7 mouse cellular contexts compared by ENCODE assay signal in the genomic region with DNA sequence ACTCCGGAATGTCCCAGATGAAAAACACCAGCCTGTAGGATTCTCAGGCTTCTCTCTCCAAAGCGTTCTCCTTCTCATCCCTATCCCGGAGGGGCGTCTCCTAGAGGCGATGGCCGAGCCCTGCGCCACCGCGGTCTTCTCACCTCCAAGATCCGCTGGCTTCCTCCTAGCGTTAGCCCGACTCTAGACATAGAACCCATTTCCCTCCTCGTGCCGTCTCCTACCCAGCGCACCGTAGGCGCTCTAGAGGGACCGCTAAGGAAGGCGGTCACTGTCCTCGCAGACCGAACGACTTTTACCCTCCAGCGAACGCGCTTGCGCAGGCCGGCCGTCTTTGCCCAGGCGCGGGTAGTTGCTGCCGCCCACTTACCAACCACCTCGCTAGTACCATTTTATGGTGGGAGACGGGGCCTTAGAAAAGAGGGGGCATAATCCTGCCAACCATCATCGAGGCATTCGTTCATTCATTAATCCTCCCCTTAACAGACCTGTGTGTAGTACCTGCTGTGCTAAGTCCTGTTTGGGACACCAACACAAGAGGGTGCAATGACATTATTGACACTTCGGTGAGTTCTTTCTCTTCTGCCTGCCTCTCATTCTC. TPM values are rescaled to one million over a fixed set of nuclear protein-coding genes. Genes with fewer than 3 reads are reported as not detected.
A peak's percentile ranks its signal among the peaks of the same experiment; 100 is the strongest.
DNase-seq lines count a peak whose midpoint lies in the region; ATAC-seq lines count a peak whose summit lies in the region.

Slc13a5 (minus strand) TSS at position 263 of the 601 bp plus-strand sequence.

- DNase-seq in hindbrain, embryonic 10.5 days (ENCODE audit: low spot score), result peak; percentile 57
- no peak for DNase-seq in limb, embryonic 11.5 days (ENCODE audit: low spot score)
- DNase-seq in retina, postnatal 7 days (ENCODE audit: low read depth, low spot score), result peak; percentile 16
- DNase-seq in urinary bladder, adult 2 months (ENCODE audit: low spot score), result no peak

- H3K27me3 ChIP-seq in megakaryocyte, embryonic 14.5 days (replicated peaks), result peaks cover 76% of the 10 kb centered on the region
- H3K27me3 ChIP-seq in embryonic facial prominence, embryonic 13.5 days, result peaks cover 54% of the 10 kb centered on the region
- H3K27me3 ChIP-seq in hindbrain, embryonic 10.5 days (ENCODE audit: insufficient read depth, poor library complexity, severe bottlenecking), result peaks cover 59% of the 10 kb centered on the region
- H3K27me3 ChIP-seq in limb, embryonic 11.5 days (ENCODE audit: control insufficient read depth, insufficient read depth, low read length), result peaks cover 37% of the 10 kb centered on the region

- no peak within 1 kb of the TSS for H3K27ac ChIP-seq in embryonic facial prominence, embryonic 13.5 days
- H3K27ac ChIP-seq in hindbrain, embryonic 10.5 days, result peak within 1 kb of the TSS; percentile 30; the same call in 1 of the 2 replicates
- no peak within 1 kb of the TSS for H3K27ac ChIP-seq in limb, embryonic 11.5 days (replicated peaks; ENCODE audit: low read depth, low read length)

- WGBS in embryonic facial prominence, embryonic 13.5 days, result 3% methylated on average over 36 of the region's 36 CpGs
- 2% methylated on average over 36 of the region's 36 CpGs for WGBS in hindbrain, embryonic 10.5 days
- WGBS in limb, embryonic 11.5 days, result 3% methylated on average over 36 of the region's 36 CpGs

- peaks cover 3% of the 10 kb centered on the region; the same call in 1 of the 2 replicates for H3K9me3 ChIP-seq in megakaryocyte, embryonic 14.5 days
- no peaks in the 10 kb centered on the region for H3K9me3 ChIP-seq in embryonic facial prominence, embryonic 13.5 days
- no peaks in the 10 kb centered on the region for H3K9me3 ChIP-seq in hindbrain, embryonic 10.5 days
- no peaks in the 10 kb centered on the region for H3K9me3 ChIP-seq in limb, embryonic 11.5 days (ENCODE audit: control insufficient read depth, low read length)

- H3K36me3 ChIP-seq in megakaryocyte, embryonic 14.5 days (replicated peaks; ENCODE audit: low read length), result no peaks in the 10 kb centered on the region
- no peaks in the 10 kb centered on the region for H3K36me3 ChIP-seq in embryonic facial prominence, embryonic 13.5 days
- H3K36me3 ChIP-seq in hindbrain, embryonic 10.5 days, result no peaks in the 10 kb centered on the region
- no peaks in the 10 kb centered on the region for H3K36me3 ChIP-seq in limb, embryonic 11.5 days (ENCODE audit: control insufficient read depth, insufficient read depth, low read length)

- H3K9ac ChIP-seq in embryonic facial prominence, embryonic 13.5 days, result peak within 1 kb of the TSS; percentile 65
- H3K9ac ChIP-seq in limb, embryonic 11.5 days (ENCODE audit: low read length), result 0 out of 2 replicates have a peak within 1 kb of the TSS, but pooled peaks have one; percentile 5

- peaks cover 22% of the 10 kb centered on the region for H3K4me1 ChIP-seq in megakaryocyte, embryonic 14.5 days
- H3K4me1 ChIP-seq in embryonic facial prominence, embryonic 13.5 days, result peaks cover 18% of the 10 kb centered on the region
- H3K4me1 ChIP-seq in hindbrain, embryonic 10.5 days (replicated peaks), result peaks cover 26% of the 10 kb centered on the region
- H3K4me1 ChIP-seq in limb, embryonic 11.5 days (ENCODE audit: control insufficient read depth, insufficient read depth, low read length), result no peaks in the 10 kb centered on the region

- no peak for ATAC-seq in megakaryocyte, adult 5-6 weeks (ENCODE audit: poor library complexity, severe bottlenecking)
- no peak for ATAC-seq in embryonic facial prominence, embryonic 13.5 days (ENCODE audit: insufficient number of reproducible peaks, insufficient read depth, low FRiP score, low TSS enrichment, low read depth)
- 0 out of 2 replicates have a peak, but pooled peaks have one; percentile 13 for ATAC-seq in limb, embryonic 11.5 days (ENCODE audit: insufficient number of reproducible peaks, low FRiP score, low TSS enrichment, low read depth)

- H3K4me2 ChIP-seq in embryonic facial prominence, embryonic 13.5 days, result peak within 1 kb of the TSS; percentile 82
- H3K4me2 ChIP-seq in limb, embryonic 11.5 days (ENCODE audit: low read depth, severe bottlenecking), result peak within 1 kb of the TSS; percentile 71

- peak within 1 kb of the TSS; percentile 86 for H3K4me3 ChIP-seq in megakaryocyte, embryonic 14.5 days (replicated peaks)
- peak within 1 kb of the TSS; percentile 47 for H3K4me3 ChIP-seq in embryonic facial prominence, embryonic 13.5 days
- H3K4me3 ChIP-seq in hindbrain, embryonic 10.5 days, result peak within 1 kb of the TSS; percentile 55
- peak within 1 kb of the TSS; percentile 31 for H3K4me3 ChIP-seq in limb, embryonic 11.5 days (ENCODE audit: low read depth, low read length)

RNA-seq across cellular contexts. Expression of gene Slc13a5, which starts in this region (rescaled TPM):
- 0.50 TPM in 1 of 2 replicates, not detected in the other for polyA plus RNA-seq in megakaryocyte, embryonic 14.5 days (2012; ENCODE audit: insufficient read depth, low replicate concordance)
- total RNA-seq in megakaryocyte, adult 5-6 weeks (2015), result not detected in 2 replicates
- not detected in 2 replicates for total RNA-seq in megakaryocyte, adult 5-6 weeks (2017)
- 1.6 and 4.7 TPM in 2 replicates for polyA plus RNA-seq in embryonic facial prominence, embryonic 13.5 days (2015; fragmentation: Nextera tagmentation; extraction: Ambion mirVana)
- polyA plus RNA-seq in hindbrain, embryonic 10.5 days (2016; fragmentation: Nextera tagmentation; extraction: Ambion mirVana), result 0.44 and 0.63 TPM in 2 replicates
- 0.11 TPM in 1 of 2 replicates, not detected in the other for polyA plus RNA-seq in limb, embryonic 11.5 days (2014; fragmentation: Nextera tagmentation; extraction: Ambion mirVana)
- 0.16 and 0.39 TPM in 2 replicates for polyA plus RNA-seq in urinary bladder, adult 2 months (2012; rRNA removed)

Comparison
In these comparisons a context has a peak if more than half of its experiments do, and no peak if none do; other contexts are left out.
1. Peak in DNase-seq, H3K4me3 ChIP-seq and H3K27ac ChIP-seq in hindbrain, embryonic 10.5 days; RNA of the gene not detected or under 1 TPM.
2. Peak in ATAC-seq, H3K4me3 ChIP-seq, H3K9ac ChIP-seq and H3K4me2 ChIP-seq in limb, embryonic 11.5 days; RNA of the gene not detected or under 1 TPM.
3. H3K4me3 ChIP-seq: peak in every context shown above with its lines; median percentile 86 in megakaryocyte, embryonic 14.5 days; 55 in hindbrain, embryonic 10.5 days; 47 in embryonic facial prominence, embryonic 13.5 days; 31 in limb, embryonic 11.5 days.